Mouse (Mus musculus): ENCODE data around the gene Ntrk2. TPM values are rescaled to one million over a fixed set of nuclear protein-coding genes. Genes with fewer than 3 reads are reported as not detected.

Gene Ntrk2
- polyA plus RNA-seq (2012; rRNA removed): 5.6 and 6.1 TPM in 2 replicates

DNA sequence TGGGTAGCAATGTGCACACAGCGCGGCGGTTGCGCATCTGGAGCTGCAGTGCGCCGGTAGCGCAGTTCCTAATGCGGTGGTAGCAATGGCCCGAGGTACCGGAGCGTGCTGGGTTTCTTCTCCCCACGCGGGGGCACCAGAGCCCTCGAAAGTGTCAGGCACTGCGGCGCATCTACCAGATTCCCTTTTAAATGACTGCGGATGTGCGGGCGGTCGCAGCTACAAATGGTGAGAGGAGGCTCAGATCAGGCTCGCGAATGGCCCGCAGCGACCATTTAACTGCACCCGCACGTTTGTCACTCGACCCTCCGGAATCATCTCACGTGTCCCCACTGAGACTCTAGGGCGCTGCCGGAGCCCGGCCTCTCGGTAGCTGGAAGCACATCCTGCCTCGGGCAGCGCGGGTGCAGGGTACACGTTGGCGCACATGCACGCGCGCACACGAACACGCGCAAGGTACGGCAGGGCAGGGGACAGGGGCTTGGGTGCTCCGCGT, at the start of gene Ntrk2:
Ntrk2 (plus strand) TSS at position 173 of the 496 bp plus-strand sequence.
- no peak for TF ChIP-seq POLR2A (IDR thresholded peaks at IDR 0.05; ENCODE audit: low read depth, low read length)
- TF ChIP-seq CTCF (conservative IDR thresholded peaks at IDR 0.05; ENCODE audit: insufficient read depth, insufficient read length, low read depth, low read length): peak; percentile 62
- Histone ChIP-seq H3K4me3 (ENCODE audit: insufficient read depth, low read depth, low read length) (peak within 1 kb of the TSS; percentile 30), H3K36me3 (ENCODE audit: control insufficient read depth, insufficient read depth, low read length) (no peaks in the 10 kb centered on the region), H3K27me3 (replicated peaks; ENCODE audit: control insufficient read depth, insufficient read depth, low read length) (no peaks in the 10 kb centered on the region), H3K27ac (ENCODE audit: insufficient read depth, low read depth, low read length) (no peak within 1 kb of the TSS), H3K4me1 (ENCODE audit: control insufficient read depth, insufficient read depth, low read length) (no peaks in the 10 kb centered on the region)
- WGBS: under 1% methylated on average over 47 of the region's 47 CpGs
- DNase-seq: peak; percentile 63

DNA sequence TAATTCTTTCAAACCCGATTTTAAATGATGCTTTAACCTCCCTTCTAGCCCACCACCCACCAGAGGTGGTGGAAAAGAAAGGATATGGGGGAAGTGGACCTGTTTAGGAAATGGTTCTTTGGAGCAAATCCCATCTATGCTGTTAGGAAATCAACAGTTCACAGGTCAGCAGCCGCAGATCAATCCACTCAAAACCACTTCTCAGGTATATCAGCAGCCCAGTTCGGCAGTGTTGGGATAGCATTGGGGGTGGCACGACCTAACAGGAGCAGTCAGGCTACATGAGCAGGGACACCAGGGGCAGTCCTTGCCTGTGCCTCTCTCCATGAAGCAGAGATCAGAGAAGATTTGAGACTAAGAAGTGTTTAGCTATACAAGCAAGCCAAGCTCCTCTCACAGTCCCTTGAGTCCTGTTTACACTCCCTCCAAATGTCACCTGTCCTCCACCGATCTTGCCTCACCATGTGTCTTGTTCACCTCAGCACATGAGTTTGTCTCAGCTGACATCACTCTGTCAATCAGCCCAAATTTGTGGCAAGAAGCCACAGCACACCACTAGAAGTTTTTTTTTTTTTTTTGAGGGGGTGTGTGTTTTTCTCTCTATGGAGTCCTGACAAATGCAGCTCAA, 45.3 kb upstream of the Ntrk2 start:
- H3K4me1 ChIP-seq (ENCODE audit: control insufficient read depth, insufficient read depth, low read length): 0 out of 2 replicates have a peak, but pooled peaks cover under 1% of the 10 kb centered on the region
- H3K27ac ChIP-seq (ENCODE audit: insufficient read depth, low read depth, low read length): no peak overlapping the region
- H3K4me3 ChIP-seq (ENCODE audit: insufficient read depth, low read depth, low read length): no peak overlapping the region
- no peaks in the 10 kb centered on the region for H3K36me3 ChIP-seq (ENCODE audit: control insufficient read depth, insufficient read depth, low read length)
- H3K27me3 ChIP-seq (replicated peaks; ENCODE audit: control insufficient read depth, insufficient read depth, low read length): no peaks in the 10 kb centered on the region
- no peak for DNase-seq
- 81% methylated on average over 5 of the region's 5 CpGs for WGBS
- TF ChIP-seq CTCF (conservative IDR thresholded peaks at IDR 0.05; ENCODE audit: insufficient read depth, insufficient read length, low read depth, low read length): no peak
- no peak for TF ChIP-seq POLR2A (IDR thresholded peaks at IDR 0.05; ENCODE audit: low read depth, low read length)

DNA sequence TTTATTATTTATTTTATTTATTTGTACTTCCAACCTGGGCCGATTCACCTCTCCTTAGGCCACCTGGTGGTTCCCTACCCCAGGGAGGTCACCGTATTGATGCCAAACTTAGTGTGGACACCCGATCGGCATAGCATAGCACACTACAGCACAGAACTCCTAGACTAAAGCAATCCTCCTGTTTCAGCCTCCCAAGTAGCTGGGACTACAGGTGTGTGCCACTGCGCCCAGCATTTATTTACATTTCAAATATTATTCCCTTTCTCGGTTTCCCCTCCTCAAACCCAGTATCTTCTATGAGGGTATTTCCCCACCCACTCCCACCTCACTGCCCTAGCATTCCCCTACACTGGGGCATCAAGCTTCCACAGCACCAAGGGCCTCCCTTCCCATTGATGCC, 38.1 kb upstream of the Ntrk2 start:
- Histone ChIP-seq H3K4me3 (ENCODE audit: insufficient read depth, low read depth, low read length) (no peak overlapping the region), H3K4me1 (ENCODE audit: control insufficient read depth, insufficient read depth, low read length) (no peaks in the 10 kb centered on the region), H3K36me3 (ENCODE audit: control insufficient read depth, insufficient read depth, low read length) (no peaks in the 10 kb centered on the region), H3K27me3 (replicated peaks; ENCODE audit: control insufficient read depth, insufficient read depth, low read length) (no peaks in the 10 kb centered on the region), H3K27ac (ENCODE audit: insufficient read depth, low read depth, low read length) (no peak overlapping the region)
- WGBS: 94% methylated on average over 6 of the region's 6 CpGs
- TF ChIP-seq POLR2A (IDR thresholded peaks at IDR 0.05; ENCODE audit: low read depth, low read length) (no peak), CTCF (conservative IDR thresholded peaks at IDR 0.05; ENCODE audit: insufficient read depth, insufficient read length, low read depth, low read length) (no peak)
- no peak for DNase-seq

DNA sequence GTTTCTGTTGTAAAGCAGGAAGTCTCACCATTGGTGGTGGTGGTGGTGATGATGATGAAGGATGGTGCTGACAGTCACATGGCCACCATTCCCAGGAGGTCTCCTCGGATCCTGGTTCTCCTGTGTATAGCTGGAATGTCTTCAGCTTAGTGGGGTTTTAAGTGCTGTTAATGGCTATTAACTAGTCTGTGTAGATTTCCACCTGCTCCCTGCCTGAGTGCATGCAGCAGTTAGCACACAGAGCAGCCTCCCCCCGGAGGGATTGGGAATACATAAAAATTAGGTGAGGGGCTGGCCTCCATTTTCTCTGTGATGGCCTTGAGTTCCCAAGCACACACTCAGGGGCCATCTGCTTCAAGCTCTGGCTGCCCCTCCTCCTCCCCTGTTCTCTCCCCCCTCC, 36.9 kb upstream of the Ntrk2 start:
- no peak for TF ChIP-seq POLR2A (IDR thresholded peaks at IDR 0.05; ENCODE audit: low read depth, low read length)
- Histone ChIP-seq H3K27ac (ENCODE audit: insufficient read depth, low read depth, low read length) (no peak overlapping the region), H3K27me3 (replicated peaks; ENCODE audit: control insufficient read depth, insufficient read depth, low read length) (no peaks in the 10 kb centered on the region), H3K4me3 (ENCODE audit: insufficient read depth, low read depth, low read length) (no peak overlapping the region), H3K4me1 (ENCODE audit: control insufficient read depth, insufficient read depth, low read length) (no peaks in the 10 kb centered on the region), H3K36me3 (ENCODE audit: control insufficient read depth, insufficient read depth, low read length) (no peaks in the 10 kb centered on the region)
- WGBS: 69% methylated on average over 2 of the region's 2 CpGs
- DNase-seq: no peak

DNA sequence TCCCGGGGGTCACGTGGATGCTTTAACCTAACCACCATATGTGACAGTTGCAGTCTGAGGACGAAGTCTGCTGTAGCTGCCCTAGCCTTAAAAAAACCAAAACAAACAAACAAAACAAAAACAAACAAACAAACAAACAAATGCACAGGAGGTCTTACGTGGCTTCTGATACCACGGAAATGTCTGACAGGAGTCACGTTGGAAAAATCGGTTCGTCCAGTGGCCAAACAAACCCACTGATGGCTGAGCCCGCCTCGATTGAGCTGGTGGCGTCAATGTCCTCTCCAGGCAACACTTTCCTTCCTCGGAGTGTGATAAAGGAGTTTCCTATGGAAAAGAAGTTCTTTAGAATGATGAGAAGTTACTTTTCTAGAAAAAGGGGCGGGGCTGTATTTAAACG, 27.1 kb upstream of the Ntrk2 start:
- WGBS: 94% methylated on average over 14 of the region's 14 CpGs
- no peaks in the 10 kb centered on the region for H3K36me3 ChIP-seq (ENCODE audit: control insufficient read depth, insufficient read depth, low read length)
- no peak overlapping the region for H3K27ac ChIP-seq (ENCODE audit: insufficient read depth, low read depth, low read length)
- no peaks in the 10 kb centered on the region for H3K27me3 ChIP-seq (replicated peaks; ENCODE audit: control insufficient read depth, insufficient read depth, low read length)
- no peaks in the 10 kb centered on the region for H3K4me1 ChIP-seq (ENCODE audit: control insufficient read depth, insufficient read depth, low read length)
- DNase-seq: no peak
- TF ChIP-seq POLR2A (IDR thresholded peaks at IDR 0.05; ENCODE audit: low read depth, low read length): no peak
- TF ChIP-seq CTCF (conservative IDR thresholded peaks at IDR 0.05; ENCODE audit: insufficient read depth, insufficient read length, low read depth, low read length): no peak
- H3K4me3 ChIP-seq (ENCODE audit: insufficient read depth, low read depth, low read length): no peak overlapping the region

DNA sequence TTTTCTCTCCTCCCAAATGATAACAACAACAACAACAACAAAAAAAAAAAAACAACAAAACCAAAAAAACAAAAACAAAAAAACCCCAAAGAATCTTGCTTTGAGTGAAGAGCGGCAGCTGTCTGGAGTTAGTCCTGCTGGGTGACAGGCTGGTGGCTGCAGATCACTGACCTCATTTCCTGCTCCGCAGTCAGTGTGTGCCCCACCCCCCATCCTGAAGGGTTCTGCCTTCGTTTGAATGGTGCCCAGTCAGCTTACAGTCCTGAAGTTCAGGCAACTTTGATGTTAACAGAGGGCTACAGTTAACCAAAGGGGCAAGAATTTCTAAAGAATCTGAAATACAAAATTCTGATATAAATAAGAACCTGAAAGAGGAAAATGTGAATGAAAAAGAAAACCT, 19.9 kb upstream of the Ntrk2 start:
- H3K27ac ChIP-seq (ENCODE audit: insufficient read depth, low read depth, low read length): no peak overlapping the region

DNA sequence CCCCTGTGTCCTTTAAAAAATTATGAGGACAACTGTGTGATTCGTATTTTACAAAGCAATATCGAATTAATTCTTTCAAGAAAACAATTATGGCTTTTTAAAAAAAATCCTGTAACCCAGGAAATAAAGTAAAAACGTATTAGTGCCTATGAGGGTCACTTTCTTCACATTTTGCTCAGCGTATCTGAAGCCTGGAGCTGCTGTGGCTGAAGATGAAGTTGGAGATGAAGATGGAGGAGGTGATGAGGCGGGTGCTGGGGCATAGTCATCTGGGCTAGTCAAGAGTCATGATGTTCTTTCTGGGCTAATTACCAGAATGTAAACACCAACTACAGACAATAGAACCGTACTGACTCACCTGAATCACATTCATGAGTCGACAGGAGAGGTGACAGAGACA, 15.6 kb upstream of the Ntrk2 start:
- no peak for DNase-seq
- TF ChIP-seq CTCF (conservative IDR thresholded peaks at IDR 0.05; ENCODE audit: insufficient read depth, insufficient read length, low read depth, low read length): no peak
- Histone ChIP-seq H3K36me3 (ENCODE audit: control insufficient read depth, insufficient read depth, low read length) (no peaks in the 10 kb centered on the region), H3K4me1 (ENCODE audit: control insufficient read depth, insufficient read depth, low read length) (no peaks in the 10 kb centered on the region), H3K4me3 (ENCODE audit: insufficient read depth, low read depth, low read length) (no peak overlapping the region), H3K27me3 (replicated peaks; ENCODE audit: control insufficient read depth, insufficient read depth, low read length) (no peaks in the 10 kb centered on the region), H3K27ac (ENCODE audit: insufficient read depth, low read depth, low read length) (no peak overlapping the region)
- WGBS: 79% methylated on average over 7 of the region's 7 CpGs

More for the DNA sequence above, 19.9 kb upstream of the Ntrk2 start:
- no peak for TF ChIP-seq CTCF (conservative IDR thresholded peaks at IDR 0.05; ENCODE audit: insufficient read depth, insufficient read length, low read depth, low read length)
- TF ChIP-seq POLR2A (IDR thresholded peaks at IDR 0.05; ENCODE audit: low read depth, low read length): no peak
- Histone ChIP-seq H3K27me3 (replicated peaks; ENCODE audit: control insufficient read depth, insufficient read depth, low read length) (no peaks in the 10 kb centered on the region), H3K36me3 (ENCODE audit: control insufficient read depth, insufficient read depth, low read length) (no peaks in the 10 kb centered on the region), H3K4me1 (ENCODE audit: control insufficient read depth, insufficient read depth, low read length) (no peaks in the 10 kb centered on the region), H3K4me3 (ENCODE audit: insufficient read depth, low read depth, low read length) (no peak overlapping the region)
- 19% methylated on average over 3 of the region's 3 CpGs for WGBS
- no peak for DNase-seq
